Mouse (Mus musculus): ENCODE measurements around the gene Hps1.

DNA sequence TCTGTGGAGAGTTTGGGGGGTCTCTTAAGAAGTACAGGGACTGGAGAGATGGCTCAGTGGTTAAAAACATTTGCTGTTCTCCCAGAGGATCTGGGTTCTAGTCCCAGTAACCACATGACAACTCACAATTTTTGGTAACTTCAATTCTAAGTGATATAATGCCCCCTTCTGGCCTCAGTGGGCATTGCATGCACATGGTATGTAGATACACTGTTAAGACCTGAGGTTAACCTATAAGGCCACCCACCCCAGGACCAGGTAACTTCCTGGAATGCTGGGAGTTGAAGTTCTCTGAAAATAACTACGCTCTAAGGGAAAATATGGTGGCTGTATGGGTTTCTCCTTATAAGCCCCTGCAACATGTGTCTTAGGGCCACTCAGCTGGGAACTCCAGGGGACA is 3.0 kb downstream of the Hps1 start:
- TF ChIP-seq HCFC1 (IDR thresholded peaks at IDR 0.05; ENCODE audit: borderline replicate concordance, insufficient read depth, low read length), result peak; percentile 76; the same call in 1 of the 2 replicates
- no peak for TF ChIP-seq CHD2 (IDR thresholded peaks at IDR 0.05; ENCODE audit: low read depth, low read length)
- no peak for TF ChIP-seq MAFK (IDR thresholded peaks at IDR 0.05; ENCODE audit: insufficient read depth, low read depth, low read length)
- peak; percentile 46; the same call in 1 of the 2 replicates for TF ChIP-seq ZC3H11A (IDR thresholded peaks at IDR 0.05; ENCODE audit: borderline replicate concordance, low read depth, low read length)
